Mouse (Mus musculus): ENCODE results near the gene Gm21992. TPM values are rescaled to one million over a fixed set of nuclear protein-coding genes. Genes with fewer than 3 reads are reported as not detected.

Gene Gm21992
- polyA plus RNA-seq, 1 experiment from 2014 or later = 19.1 TPM

DNA sequence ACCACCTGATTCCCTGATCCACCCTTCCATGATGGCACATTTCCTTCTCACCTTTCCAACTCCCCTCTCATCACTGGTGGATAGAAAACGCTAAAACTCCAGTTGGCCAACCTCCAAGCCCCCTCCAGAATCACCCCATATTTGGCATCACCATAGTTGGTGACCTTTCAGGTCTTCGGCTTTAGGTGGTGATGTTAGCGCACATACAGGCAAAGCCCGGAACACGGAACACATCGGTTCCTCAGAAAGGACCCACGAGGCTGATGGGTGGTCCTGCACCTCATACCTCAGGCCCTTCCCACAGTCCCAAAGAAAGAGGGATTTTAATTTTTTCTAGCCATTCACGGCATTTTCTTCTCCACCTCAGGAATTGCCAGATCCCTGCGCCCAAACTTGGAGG is 113.7 kb downstream of the Gm21992 start:
- TF ChIP-seq EP300 (optimal IDR thresholded peaks at IDR 0.05) (no peak), CTCF (IDR thresholded peaks at IDR 0.05; ENCODE audit: low read depth) (no peak)
- H3K9ac ChIP-seq (ENCODE audit: low read length) = no peak overlapping the region
- H3K4me2 ChIP-seq (replicated peaks; ENCODE audit: low read depth) = peak overlapping the region; percentile 83

GRCm38 (mm10) chr19:4697121-4697520 is 114.3 kb downstream of the Gm21992 start:
- 82% methylated on average over 3 of the region's 3 CpGs for WGBS
- Histone ChIP-seq H3K9ac (ENCODE audit: low read length) (no peak overlapping the region), H3K27me3 (ENCODE audit: control insufficient read depth, insufficient read depth, low read length) (0 out of 2 replicates have a peak, but pooled peaks cover 2% of the 10 kb centered on the region)

More for the DNA sequence above, 113.7 kb downstream of the Gm21992 start:
- H3K4me3 ChIP-seq (ENCODE audit: low read depth, low read length) = peak overlapping the region; percentile 54
- 0 out of 2 replicates have a peak, but pooled peaks cover 2% of the 10 kb centered on the region for H3K27me3 ChIP-seq (ENCODE audit: control insufficient read depth, insufficient read depth, low read length)
- 72% methylated on average over 9 of the region's 9 CpGs for WGBS
- no peaks in the 10 kb centered on the region for H3K4me1 ChIP-seq (replicated peaks; ENCODE audit: control insufficient read depth, insufficient read depth)
- H3K36me3 ChIP-seq (ENCODE audit: control insufficient read depth, insufficient read depth, low read length) = no peaks in the 10 kb centered on the region
- ATAC-seq (ENCODE audit: low FRiP score, low TSS enrichment) = peak; percentile 4; the same call in 1 of the 2 replicates
- no peak for DNase-seq (ENCODE audit: low spot score)
- no peak overlapping the region for H3K27ac ChIP-seq (replicated peaks)
- H3K9me3 ChIP-seq (ENCODE audit: control insufficient read depth, low read length) = no peaks in the 10 kb centered on the region

DNA sequence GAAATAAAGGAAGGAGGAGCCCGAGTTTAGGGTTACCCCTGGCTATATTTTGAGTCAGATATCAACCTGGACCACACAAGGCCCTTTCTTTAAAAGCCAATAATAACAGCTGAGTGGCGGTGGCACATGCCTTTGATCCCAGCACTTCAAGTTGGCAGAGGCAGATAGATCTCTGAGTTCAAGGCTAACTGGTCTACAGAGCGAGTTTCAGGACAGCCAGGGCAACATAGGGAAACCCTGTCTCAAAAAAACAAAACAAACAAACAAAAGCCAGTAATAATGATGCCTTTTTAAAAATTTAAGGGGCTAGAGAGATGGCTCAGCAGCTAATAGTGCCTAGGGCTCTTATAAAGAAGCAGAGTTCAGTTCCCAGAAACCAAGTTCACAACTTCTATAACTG is 117.1 kb downstream of the Gm21992 start:
- Histone ChIP-seq H3K4me3 (ENCODE audit: low read depth, low read length) (no peak overlapping the region), H3K27me3 (ENCODE audit: control insufficient read depth, insufficient read depth, low read length) (0 out of 2 replicates have a peak, but pooled peaks cover 2% of the 10 kb centered on the region), H3K9me3 (ENCODE audit: control insufficient read depth, low read length) (no peaks in the 10 kb centered on the region), H3K9ac (ENCODE audit: low read length) (no peak overlapping the region), H3K4me1 (replicated peaks; ENCODE audit: control insufficient read depth, insufficient read depth) (no peaks in the 10 kb centered on the region), H3K4me2 (replicated peaks; ENCODE audit: low read depth) (no peak overlapping the region), H3K27ac (replicated peaks) (no peak overlapping the region), H3K36me3 (ENCODE audit: control insufficient read depth, insufficient read depth, low read length) (no peaks in the 10 kb centered on the region)
- 62% methylated on average over 3 of the region's 3 CpGs for WGBS
- DNase-seq (ENCODE audit: low spot score) (no peak), ATAC-seq (ENCODE audit: low FRiP score, low TSS enrichment) (no peak)
- no peak for TF ChIP-seq EP300 (optimal IDR thresholded peaks at IDR 0.05)
- no peak for TF ChIP-seq CTCF (IDR thresholded peaks at IDR 0.05; ENCODE audit: low read depth)

More at GRCm38 (mm10) chr19:4697121-4697520, 114.3 kb downstream of the Gm21992 start:
- no peaks in the 10 kb centered on the region for H3K4me1 ChIP-seq (replicated peaks; ENCODE audit: control insufficient read depth, insufficient read depth)
- no peak overlapping the region for H3K27ac ChIP-seq (replicated peaks)
- no peaks in the 10 kb centered on the region for H3K9me3 ChIP-seq (ENCODE audit: control insufficient read depth, low read length)
- no peak for TF ChIP-seq CTCF (IDR thresholded peaks at IDR 0.05; ENCODE audit: low read depth)
- no peak for TF ChIP-seq EP300 (optimal IDR thresholded peaks at IDR 0.05)
- H3K36me3 ChIP-seq (ENCODE audit: control insufficient read depth, insufficient read depth, low read length) = no peaks in the 10 kb centered on the region
- no peak for DNase-seq (ENCODE audit: low spot score)
- H3K4me2 ChIP-seq (replicated peaks; ENCODE audit: low read depth) = no peak overlapping the region
- no peak for ATAC-seq (ENCODE audit: low FRiP score, low TSS enrichment)
- H3K4me3 ChIP-seq (ENCODE audit: low read depth, low read length) = no peak overlapping the region

Other genes with a start within 250 kb of the Gm21992 start
- 4.3 and 5.0 TPM in 2 replicates for gene Lrfn4, start 195.9 kb downstream of the Gm21992 start, polyA plus RNA-seq (2015; fragmentation: Nextera tagmentation; extraction: Ambion mirVana)
- gene Rce1, start 186.0 kb downstream of the Gm21992 start, polyA plus RNA-seq (2015; fragmentation: Nextera tagmentation; extraction: Ambion mirVana) = 46.4 and 49.4 TPM in 2 replicates
- gene Gm960, start 112.9 kb downstream of the Gm21992 start, polyA plus RNA-seq (2015; fragmentation: Nextera tagmentation; extraction: Ambion mirVana) = 1.7 and 2.3 TPM in 2 replicates
- 3.5 and 3.6 TPM in 2 replicates for gene Sptbn2, start 100.4 kb downstream of the Gm21992 start, polyA plus RNA-seq (2015; fragmentation: Nextera tagmentation; extraction: Ambion mirVana)
- gene Rbm4b, start 55.1 kb downstream of the Gm21992 start, polyA plus RNA-seq (2015; fragmentation: Nextera tagmentation; extraction: Ambion mirVana) = 17.6 and 19.3 TPM in 2 replicates
- gene Rbm4, start 17.7 kb downstream of the Gm21992 start, polyA plus RNA-seq (2015; fragmentation: Nextera tagmentation; extraction: Ambion mirVana) = 22.2 and 23.3 TPM in 2 replicates
- gene Rbm14, start within 50 bp of the Gm21992 start, polyA plus RNA-seq (2015; fragmentation: Nextera tagmentation; extraction: Ambion mirVana) = 21.9 and 24.2 TPM in 2 replicates
- 72.7 and 81.6 TPM in 2 replicates for gene Ccs, start 27.7 kb upstream of the Gm21992 start, polyA plus RNA-seq (2015; fragmentation: Nextera tagmentation; extraction: Ambion mirVana)
- gene Ccdc87, start 27.8 kb upstream of the Gm21992 start, polyA plus RNA-seq (2015; fragmentation: Nextera tagmentation; extraction: Ambion mirVana) = 0.05 TPM in 1 of 2 replicates, not detected in the other
- gene Ctsf, start 43.5 kb upstream of the Gm21992 start, polyA plus RNA-seq (2015; fragmentation: Nextera tagmentation; extraction: Ambion mirVana) = 24.1 and 28.4 TPM in 2 replicates
- gene Actn3, start 66.3 kb upstream of the Gm21992 start, polyA plus RNA-seq (2015; fragmentation: Nextera tagmentation; extraction: Ambion mirVana) = 1.3 and 2.3 TPM in 2 replicates
- 6.4 and 7.3 TPM in 2 replicates for gene Zdhhc24, start 67.1 kb upstream of the Gm21992 start, polyA plus RNA-seq (2015; fragmentation: Nextera tagmentation; extraction: Ambion mirVana)
- 0.85 and 0.95 TPM in 2 replicates for gene Bbs1, start 95.0 kb upstream of the Gm21992 start, polyA plus RNA-seq (2015; fragmentation: Nextera tagmentation; extraction: Ambion mirVana)
- gene Dpp3, start 116.7 kb upstream of the Gm21992 start, polyA plus RNA-seq (2015; fragmentation: Nextera tagmentation; extraction: Ambion mirVana) = 91.0 and 94.4 TPM in 2 replicates
- gene Peli3, start 131.5 kb upstream of the Gm21992 start, polyA plus RNA-seq (2015; fragmentation: Nextera tagmentation; extraction: Ambion mirVana) = 0.85 and 1.2 TPM in 2 replicates
- gene Mrpl11, start 150.5 kb upstream of the Gm21992 start, polyA plus RNA-seq (2015; fragmentation: Nextera tagmentation; extraction: Ambion mirVana) = 67.9 and 78.0 TPM in 2 replicates
- 0.08 and 0.12 TPM in 2 replicates for gene Npas4, start 178.7 kb upstream of the Gm21992 start, polyA plus RNA-seq (2015; fragmentation: Nextera tagmentation; extraction: Ambion mirVana)
- 1.7 and 1.8 TPM in 2 replicates for gene Slc29a2, start 212.2 kb upstream of the Gm21992 start, polyA plus RNA-seq (2015; fragmentation: Nextera tagmentation; extraction: Ambion mirVana)
- gene B4gat1, start 227.2 kb upstream of the Gm21992 start, polyA plus RNA-seq (2015; fragmentation: Nextera tagmentation; extraction: Ambion mirVana) = 22.3 and 23.6 TPM in 2 replicates
- gene AC124502.3, start 227.3 kb upstream of the Gm21992 start, polyA plus RNA-seq (2015; fragmentation: Nextera tagmentation; extraction: Ambion mirVana) = 0.24 and 1.1 TPM in 2 replicates
- 42.3 and 45.6 TPM in 2 replicates for gene Brms1, start 229.7 kb upstream of the Gm21992 start, polyA plus RNA-seq (2015; fragmentation: Nextera tagmentation; extraction: Ambion mirVana)
- 2.6 TPM in 2 replicates for gene Rin1, start 238.9 kb upstream of the Gm21992 start, polyA plus RNA-seq (2015; fragmentation: Nextera tagmentation; extraction: Ambion mirVana)